Mouse (Mus musculus) midbrain, embryonic 11.5 days (tissue): ENCODE measurements at regions not wholly inside any gene's neighbourhood (a gene's known extent, or its start where the extent isn't known, plus 50 kb on each side); places are given as distances from the start of the nearest gene placed in this dataset.

Source experiments
- ATAC-seq: fragments of 200-750 bp; cut with Nextera tagmentation; 2 replicates; pipeline ENCODE4 v1.8.0; 2017; ENCODE audit warnings: moderate TSS enrichment, moderate library complexity; ENCODE audit not compliant: low FRiP score
- DNase-seq: peaks from one replicate; pipeline ENCODE4 v3.0.0; 2015; ENCODE audit warnings: low spot score; ENCODE audit errors: missing footprints
- H3K27ac ChIP-seq: fragments of 300-500 bp; sonication (generic); 2 replicates; pipeline ENCODE4 v1.5.1; 2014; ENCODE audit warnings: low read depth, low read length
- H3K27me3 ChIP-seq: fragments of 300-500 bp; sonication (generic); 2 replicates; pipeline ENCODE4 v1.6.1; 2014; ENCODE audit warnings: mild to moderate bottlenecking, low read length, moderate library complexity, mixed read lengths; ENCODE audit not compliant: control insufficient read depth, insufficient read depth
- H3K36me3 ChIP-seq: fragments of 300-500 bp; sonication (generic); 2 replicates; pipeline ENCODE4 v1.6.1; 2014; ENCODE audit warnings: mild to moderate bottlenecking, low read length, moderate library complexity, mixed read lengths; ENCODE audit not compliant: control insufficient read depth, insufficient read depth
- H3K4me1 ChIP-seq: fragments of 300-500 bp; sonication (generic); 2 replicates; pipeline ENCODE4 v1.6.1; 2014; ENCODE audit warnings: low read length; ENCODE audit not compliant: control insufficient read depth, insufficient read depth
- H3K4me2 ChIP-seq: fragments of 300-500 bp; sonication (generic); 2 replicates; pipeline ENCODE4 v1.6.1; 2014; ENCODE audit warnings: mild to moderate bottlenecking, moderate library complexity
- H3K4me3 ChIP-seq: fragments of 300-500 bp; sonication (generic); 2 replicates; pipeline ENCODE4 v1.5.1; 2014; ENCODE audit warnings: low read depth, low read length
- H3K9ac ChIP-seq: fragments of 300-500 bp; sonication (generic); 2 replicates; pipeline ENCODE4 v1.6.1; 2014; ENCODE audit warnings: low read length
- H3K9me3 ChIP-seq: fragments of 300-500 bp; sonication (generic); 2 replicates; pipeline ENCODE4 v1.6.1; 2016; ENCODE audit warnings: low read length; ENCODE audit not compliant: control insufficient read depth
- WGBS: fragments of 180-500 bp; shearing (Covaris S2); extraction: QIAGEN DNeasy Blood & Tissue Kit; methylation state at CpG from one replicate; pipeline ENCODE4 v1.1.7; 2014; 5-methylcytosine and 5-hydroxymethylcytosine counted together

DNA sequence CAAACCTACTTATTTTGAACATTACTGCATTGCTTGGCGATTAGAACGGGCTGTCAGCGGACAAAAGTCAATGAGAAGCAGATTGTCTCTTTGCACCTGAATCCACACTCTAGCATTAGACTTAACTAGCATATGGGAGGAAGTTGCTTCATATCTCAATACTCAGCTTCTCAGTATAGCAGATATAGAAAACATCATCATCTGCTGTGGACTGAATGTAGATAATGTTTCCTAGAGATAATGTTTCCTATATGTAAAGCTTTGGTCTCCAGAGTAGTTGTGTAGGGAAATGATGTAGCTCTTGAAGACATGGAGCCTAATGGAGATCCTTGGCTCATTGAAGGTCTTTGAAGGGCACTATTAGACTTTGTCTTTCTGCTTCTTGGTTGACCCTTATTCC is 267.0 kb upstream of the Rspo3 start:
- Histone ChIP-seq H3K9me3 (no peaks in the 10 kb centered on the region), H3K36me3 (no peaks in the 10 kb centered on the region), H3K27me3 (no peaks in the 10 kb centered on the region), H3K4me1 (no peaks in the 10 kb centered on the region), H3K4me3 (no peak overlapping the region), H3K4me2 (no peak overlapping the region), H3K27ac (no peak overlapping the region), H3K9ac (no peak overlapping the region)
- DNase-seq: no peak
- 97% methylated on average over 3 of the region's 3 CpGs for WGBS
- ATAC-seq: no peak

- no peak overlapping the region for H3K9ac ChIP-seq
- no peaks in the 10 kb centered on the region for H3K27me3 ChIP-seq
- no peaks in the 10 kb centered on the region for H3K9me3 ChIP-seq
- ATAC-seq (no peak), DNase-seq (no peak)
- no peak overlapping the region for H3K4me3 ChIP-seq
- 100% methylated on average over 1 of the region's 1 CpGs for WGBS
- no peak overlapping the region for H3K4me2 ChIP-seq
- H3K27ac ChIP-seq: no peak overlapping the region
- H3K36me3 ChIP-seq: no peaks in the 10 kb centered on the region
- no peaks in the 10 kb centered on the region for H3K4me1 ChIP-seq
Measured at GRCm38 (mm10) chr10:29794663-29795062, 259.0 kb upstream of the Rspo3 start.

- Histone ChIP-seq H3K36me3 (no peaks in the 10 kb centered on the region), H3K9me3 (no peaks in the 10 kb centered on the region), H3K27me3 (no peaks in the 10 kb centered on the region), H3K4me3 (no peak overlapping the region), H3K27ac (no peak overlapping the region), H3K4me1 (no peaks in the 10 kb centered on the region), H3K4me2 (no peak overlapping the region), H3K9ac (no peak overlapping the region)
- no peak for DNase-seq
- ATAC-seq: no peak
- WGBS: 84% methylated on average over 2 of the region's 2 CpGs
Measured at GRCm38 (mm10) chr10:29786220-29786810, 250.6 kb upstream of the Rspo3 start.

- ATAC-seq: no peak
- WGBS: 83% methylated on average over 3 of the region's 3 CpGs
- H3K27me3 ChIP-seq: no peaks in the 10 kb centered on the region
- no peak overlapping the region for H3K9ac ChIP-seq
- H3K4me2 ChIP-seq: no peak overlapping the region
- H3K4me1 ChIP-seq: no peaks in the 10 kb centered on the region
- no peak overlapping the region for H3K4me3 ChIP-seq
- no peaks in the 10 kb centered on the region for H3K36me3 ChIP-seq
- no peak for DNase-seq
- H3K9me3 ChIP-seq: no peaks in the 10 kb centered on the region
- H3K27ac ChIP-seq: no peak overlapping the region
Measured at GRCm38 (mm10) chr10:29736677-29737076, 201.0 kb upstream of the Rspo3 start.

GRCm38 (mm10) chr10:29725319-29725718 is 189.7 kb upstream of the Rspo3 start:
- Histone ChIP-seq H3K9me3 (no peaks in the 10 kb centered on the region), H3K4me2 (no peak overlapping the region), H3K27ac (no peak overlapping the region), H3K9ac (no peak overlapping the region), H3K27me3 (no peaks in the 10 kb centered on the region), H3K4me1 (no peaks in the 10 kb centered on the region), H3K4me3 (no peak overlapping the region), H3K36me3 (no peaks in the 10 kb centered on the region)
- no peak for DNase-seq
- 95% methylated on average over 3 of the region's 3 CpGs for WGBS
- no peak for ATAC-seq

DNA sequence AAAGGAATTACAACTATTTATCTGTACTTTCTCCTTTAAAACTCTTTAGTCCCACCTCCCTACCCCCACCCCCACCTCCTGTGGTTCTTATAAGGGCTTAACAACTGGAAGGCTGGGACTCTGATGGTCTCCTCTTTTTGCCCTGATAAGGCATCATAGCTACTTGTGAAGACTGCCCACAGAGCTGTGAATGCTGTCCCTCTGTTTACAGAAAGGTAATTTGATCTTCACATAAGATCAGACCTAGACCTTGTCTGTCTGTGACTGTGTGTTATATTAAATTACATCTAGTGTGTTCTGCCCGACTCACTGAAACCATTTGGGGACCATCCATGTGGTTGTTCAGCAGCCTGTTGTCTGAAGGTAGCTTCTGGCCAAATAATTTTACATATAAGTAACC is 175.3 kb upstream of the Rspo3 start:
- Histone ChIP-seq H3K9ac (no peak overlapping the region), H3K36me3 (no peaks in the 10 kb centered on the region), H3K9me3 (no peaks in the 10 kb centered on the region), H3K27me3 (no peaks in the 10 kb centered on the region), H3K4me2 (no peak overlapping the region), H3K4me1 (no peaks in the 10 kb centered on the region), H3K27ac (no peak overlapping the region), H3K4me3 (no peak overlapping the region)
- no peak for ATAC-seq
- DNase-seq: no peak
- WGBS: 66% methylated on average over 1 of the region's 1 CpGs

DNA sequence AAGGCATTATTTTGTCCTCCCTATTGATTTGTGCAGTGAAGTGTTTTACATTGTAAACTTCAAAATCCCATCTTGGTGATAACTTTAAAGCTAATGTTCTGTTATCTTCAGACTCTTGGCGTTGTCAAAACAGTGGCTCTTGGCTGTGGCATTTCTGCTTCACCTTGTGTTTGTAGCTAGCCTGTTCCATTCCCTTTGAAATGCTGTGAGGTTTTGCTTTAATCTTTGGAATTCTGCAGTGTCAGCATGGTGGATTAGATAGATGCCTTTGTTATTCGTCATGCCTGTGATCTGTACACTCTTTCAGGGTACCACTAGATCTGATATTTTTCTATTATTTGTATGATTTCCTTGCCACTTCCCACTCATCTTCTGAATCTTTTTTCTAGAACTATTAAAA is 173.0 kb upstream of the Rspo3 start:
- Histone ChIP-seq H3K27ac (no peak overlapping the region), H3K36me3 (no peaks in the 10 kb centered on the region), H3K4me2 (no peak overlapping the region), H3K4me3 (no peak overlapping the region), H3K9me3 (no peaks in the 10 kb centered on the region), H3K4me1 (no peaks in the 10 kb centered on the region), H3K9ac (no peak overlapping the region), H3K27me3 (no peaks in the 10 kb centered on the region)
- ATAC-seq (no peak), DNase-seq (no peak)
- 52% methylated on average over 2 of the region's 2 CpGs for WGBS

DNA sequence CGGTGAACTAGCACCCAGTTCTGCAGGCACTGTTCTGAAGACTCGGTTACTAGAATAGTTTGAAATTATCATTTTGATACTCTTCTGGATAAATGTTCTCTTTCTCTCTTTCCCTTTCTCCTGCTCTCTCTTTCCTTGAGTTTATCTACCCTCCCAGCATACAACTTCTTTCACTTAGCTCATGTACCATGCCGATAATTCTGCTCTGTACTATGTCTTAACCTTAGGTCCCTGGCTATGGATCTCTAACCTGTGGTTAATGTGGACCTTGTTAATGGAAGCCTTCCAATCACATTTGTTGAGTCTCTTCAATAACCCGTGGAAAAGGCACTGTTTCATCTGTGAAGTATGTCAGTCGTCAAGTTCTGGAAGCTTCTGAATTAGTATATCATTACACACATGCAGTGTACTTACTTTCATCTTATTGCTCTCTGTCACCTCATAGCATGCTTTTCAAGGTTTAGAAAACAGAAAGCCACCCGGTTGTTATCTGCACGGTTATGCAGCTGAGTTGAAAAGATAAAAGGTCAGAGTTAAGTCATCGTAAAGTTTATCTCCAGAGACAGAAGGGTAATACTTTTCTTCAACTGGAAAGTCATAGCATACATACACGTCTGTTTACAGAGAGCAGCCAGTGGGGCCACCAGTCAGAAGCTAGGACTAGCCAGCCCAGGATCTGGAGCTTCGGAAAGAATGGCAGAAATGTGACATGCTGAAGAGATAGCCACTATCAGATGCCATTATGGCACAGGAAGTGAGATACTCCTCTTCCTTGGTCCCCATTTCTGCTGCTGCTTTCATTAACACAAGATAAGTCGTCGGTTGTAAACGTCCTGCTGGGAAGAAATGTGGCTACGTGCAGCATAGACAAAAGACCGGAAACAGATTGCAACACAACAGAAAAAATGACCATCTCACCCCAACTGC is 157.6 kb upstream of the Rspo3 start:
- WGBS: 85% methylated on average over 15 of the region's 15 CpGs
- ATAC-seq (no peak), DNase-seq (no peak)
- H3K9ac ChIP-seq: no peak overlapping the region
- H3K9me3 ChIP-seq: no peaks in the 10 kb centered on the region
- H3K4me3 ChIP-seq: no peak overlapping the region
- H3K27me3 ChIP-seq: no peaks in the 10 kb centered on the region
- H3K36me3 ChIP-seq: no peaks in the 10 kb centered on the region
- no peak overlapping the region for H3K27ac ChIP-seq
- H3K4me2 ChIP-seq: no peak overlapping the region
- H3K4me1 ChIP-seq: no peaks in the 10 kb centered on the region

GRCm38 (mm10) chr10:29689529-29689928 is 153.9 kb upstream of the Rspo3 start:
- Histone ChIP-seq H3K27ac (no peak overlapping the region), H3K4me2 (no peak overlapping the region), H3K9ac (no peak overlapping the region), H3K4me1 (no peaks in the 10 kb centered on the region), H3K36me3 (no peaks in the 10 kb centered on the region), H3K27me3 (no peaks in the 10 kb centered on the region), H3K4me3 (no peak overlapping the region), H3K9me3 (no peaks in the 10 kb centered on the region)
- WGBS: 83% methylated on average over 3 of the region's 3 CpGs
- no peak for DNase-seq
- no peak for ATAC-seq
